Mouse (Mus musculus): ENCODE measurements around the gene Eftud2.

The Eftud2 gene

GRCm38 (mm10) chr11:102874801-102875334, 5.9 kb downstream of the Eftud2 start:
- DNase-seq = peak; percentile 47 to 51

- peak; percentile 86 to 89 for DNase-seq
Observed at GRCm38 (mm10) chr11:102864272-102864671, 16.5 kb downstream of the Eftud2 start.

- DNase-seq = peak; percentile 85 to 91
Observed at GRCm38 (mm10) chr11:102859933-102860332, 20.9 kb downstream of the Eftud2 start.

- peak; percentile 66 to 77 for DNase-seq
Observed at GRCm38 (mm10) chr11:102858951-102859350, 21.8 kb downstream of the Eftud2 start.

- no peak for DNase-seq
Observed at GRCm38 (mm10) chr11:102855941-102856340, 24.8 kb downstream of the Eftud2 start.

- DNase-seq = peak; percentile 37 to 60
Observed at GRCm38 (mm10) chr11:102853760-102854159, 27.0 kb downstream of the Eftud2 start.

- peak; percentile 86 to 89 for DNase-seq
Observed at GRCm38 (mm10) chr11:102851883-102852282, 28.9 kb downstream of the Eftud2 start.

GRCm38 (mm10) chr11:102845926-102846325, 34.9 kb downstream of the Eftud2 start:
- no peak for DNase-seq

- no peak for DNase-seq
Observed at GRCm38 (mm10) chr11:102838616-102839150, 42.1 kb downstream of the Eftud2 start.

- no peak for DNase-seq
Observed at GRCm38 (mm10) chr11:102838126-102838525, 42.7 kb downstream of the Eftud2 start.

- no peak for DNase-seq
Observed at GRCm38 (mm10) chr11:102837385-102837784, 43.4 kb downstream of the Eftud2 start.

GRCm38 (mm10) chr11:102836146-102836545, 44.6 kb downstream of the Eftud2 start:
- DNase-seq = no peak

- DNase-seq = no peak
Observed at GRCm38 (mm10) chr11:102835549-102835948, 45.2 kb downstream of the Eftud2 start, which contains the start of gene Higd1b. Gene Higd1b (plus strand): TSS chr11:102835849.

GRCm38 (mm10) chr11:102834219-102834618, 46.6 kb downstream of the Eftud2 start:
- no peak for DNase-seq

GRCm38 (mm10) chr11:102832700-102833297, 48.0 kb downstream of the Eftud2 start:
- DNase-seq = no peak

GRCm38 (mm10) chr11:102830276-102830675, 50.5 kb downstream of the Eftud2 start:
- DNase-seq = no peak

- DNase-seq = no peak
Observed at GRCm38 (mm10) chr11:102827097-102827496, 53.7 kb downstream of the Eftud2 start.

GRCm38 (mm10) chr11:102826476-102826875, 54.3 kb downstream of the Eftud2 start:
- no peak for DNase-seq

- DNase-seq = peak in 1 of 2 experiments; percentile 18
Observed at GRCm38 (mm10) chr11:102821231-102821630, 59.6 kb downstream of the Eftud2 start.

GRCm38 (mm10) chr11:102820432-102820831, 60.4 kb downstream of the Eftud2 start:
- no peak for DNase-seq

GRCm38 (mm10) chr11:102819783-102820385, 60.9 kb downstream of the Eftud2 start:
- no peak for DNase-seq

GRCm38 (mm10) chr11:102819021-102819782, 61.6 kb downstream of the Eftud2 start, which contains the start of gene Gjc1:
Gene Gjc1 (minus strand): TSS chr11:102819700.
- DNase-seq = peak; percentile 84 to 90

Measured in cerebellum, postnatal 10 days (tissue).